30 mouse cellular contexts compared by ENCODE assay signal in the genomic region with DNA sequence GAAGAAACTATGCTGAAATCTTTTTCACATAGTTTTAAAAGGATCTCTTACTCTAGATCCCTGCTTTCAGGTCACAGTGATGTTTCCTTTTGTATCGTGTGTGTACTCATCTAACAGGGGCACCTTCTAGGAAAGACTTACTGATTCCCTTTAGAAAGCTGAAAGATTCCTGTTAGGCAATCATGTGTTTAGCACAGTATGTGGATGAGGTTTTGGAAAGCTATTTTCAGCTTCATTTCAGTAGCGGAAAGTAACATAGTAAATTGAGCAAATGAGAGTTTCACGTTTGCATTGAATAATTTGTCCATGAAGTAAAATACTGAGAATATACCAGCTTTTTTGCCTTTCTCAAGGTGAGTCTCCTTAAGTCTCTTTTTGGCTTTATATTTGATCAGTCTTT.
"Had no signal": no experiment of that assay in that cellular context is flagged by ENCODE, and none has a peak within 500 bp of the region (broad histone marks: within the 10 kb centered on the region; RNA-seq: fewer than 3 reads in every experiment).

No protein-coding gene starts in this region.

- DNase-seq: left cerebral cortex, postnatal 4 days; liver; liver, embryonic 13.5 days; liver, postnatal 0 days; lung, adult 18-20 months; lung, adult 2 months; lung, embryonic 14.5 days; lung, postnatal 10 days; lung, postnatal 14 days; lung, postnatal 36 days; lung, postnatal 4 days; midbrain, embryonic 14.5 days had no signal

- H3K27me3 ChIP-seq: limb, embryonic 12.5 days; limb, embryonic 13.5 days; limb, embryonic 15.5 days; liver, embryonic 12.5 days; liver, embryonic 13.5 days; liver, embryonic 15.5 days; lung, embryonic 15.5 days; megakaryocyte, embryonic 14.5 days; midbrain, embryonic 12.5 days; midbrain, embryonic 13.5 days; midbrain, embryonic 15.5 days; neural tube, embryonic 12.5 days had no signal

- H3K27ac ChIP-seq: limb, embryonic 10.5 days; limb, embryonic 12.5 days; limb, embryonic 13.5 days; limb, embryonic 15.5 days; liver, embryonic 12.5 days; liver, embryonic 13.5 days; liver, embryonic 14.5 days; liver, embryonic 15.5 days; lung, embryonic 15.5 days; macrophage; midbrain, embryonic 10.5 days; midbrain, embryonic 12.5 days; midbrain, embryonic 13.5 days; midbrain, embryonic 15.5 days; neural tube, embryonic 12.5 days had no signal

- ATAC-seq: liver, embryonic 12.5 days; liver, postnatal 0 days; lung, postnatal 0 days; midbrain, embryonic 13.5 days; midbrain, embryonic 15.5 days had no signal

- H3K4me2 ChIP-seq: limb, embryonic 12.5 days; limb, embryonic 13.5 days; limb, embryonic 15.5 days; liver, embryonic 11.5 days; liver, embryonic 12.5 days; liver, embryonic 13.5 days; liver, embryonic 15.5 days; lung, embryonic 14.5 days; lung, embryonic 15.5 days; midbrain, embryonic 12.5 days; midbrain, embryonic 13.5 days; midbrain, embryonic 15.5 days; neural tube, embryonic 12.5 days had no signal

- H3K36me3 ChIP-seq: limb, embryonic 10.5 days; limb, embryonic 13.5 days; limb, embryonic 15.5 days; liver, embryonic 12.5 days; liver, embryonic 13.5 days; liver, embryonic 15.5 days; lung, embryonic 15.5 days; midbrain, embryonic 10.5 days; midbrain, embryonic 12.5 days; midbrain, embryonic 13.5 days; midbrain, embryonic 15.5 days; neural tube, embryonic 12.5 days had no signal

- H3K9ac ChIP-seq: limb, embryonic 12.5 days; limb, embryonic 13.5 days; limb, embryonic 15.5 days; liver, embryonic 12.5 days; liver, embryonic 13.5 days; liver, embryonic 14.5 days; liver, embryonic 15.5 days; liver, postnatal 0 days; lung, embryonic 14.5 days; lung, embryonic 15.5 days; midbrain, embryonic 12.5 days; midbrain, embryonic 13.5 days; midbrain, embryonic 15.5 days; neural tube, embryonic 12.5 days had no signal

- H3K9me3 ChIP-seq: limb, embryonic 10.5 days; limb, embryonic 12.5 days; limb, embryonic 13.5 days; limb, embryonic 15.5 days; liver, embryonic 12.5 days; liver, embryonic 13.5 days; liver, embryonic 15.5 days; lung, embryonic 15.5 days; megakaryocyte, embryonic 14.5 days; midbrain, embryonic 10.5 days; midbrain, embryonic 12.5 days; midbrain, embryonic 13.5 days; midbrain, embryonic 15.5 days; neural tube, embryonic 12.5 days had no signal

- H3K4me3 ChIP-seq: limb, embryonic 10.5 days; limb, embryonic 12.5 days; limb, embryonic 13.5 days; limb, embryonic 15.5 days; liver, embryonic 12.5 days; liver, embryonic 13.5 days; liver, embryonic 15.5 days; lung, embryonic 15.5 days; megakaryocyte, embryonic 14.5 days; midbrain, embryonic 10.5 days; midbrain, embryonic 12.5 days; midbrain, embryonic 13.5 days; midbrain, embryonic 15.5 days; myocyte; neural tube, embryonic 12.5 days had no signal

- H3K4me1 ChIP-seq: limb, embryonic 12.5 days; limb, embryonic 13.5 days; limb, embryonic 15.5 days; liver, embryonic 12.5 days; liver, embryonic 13.5 days; liver, embryonic 15.5 days; lung, embryonic 15.5 days; midbrain, embryonic 10.5 days; midbrain, embryonic 13.5 days; midbrain, embryonic 15.5 days; neural tube, embryonic 12.5 days had no signal
